Mouse (Mus musculus): Measurements from ENCODE around the gene Ccr4.

Ccr4 gene

GRCm38 (mm10) chr9:114468217-114468616, 36.5 kb downstream of the Ccr4 start:
- DNase-seq = no peak

GRCm38 (mm10) chr9:114466871-114467270, 37.8 kb downstream of the Ccr4 start:
- DNase-seq = no peak

GRCm38 (mm10) chr9:114465442-114465841, 39.3 kb downstream of the Ccr4 start:
- no peak for DNase-seq

- no peak for DNase-seq
Observed at GRCm38 (mm10) chr9:114462569-114462968, 42.1 kb downstream of the Ccr4 start.

GRCm38 (mm10) chr9:114458436-114458835, 46.3 kb downstream of the Ccr4 start:
- DNase-seq = no peak

GRCm38 (mm10) chr9:114455420-114455819, 49.3 kb downstream of the Ccr4 start:
- DNase-seq = no peak

GRCm38 (mm10) chr9:114452418-114452817, 52.3 kb downstream of the Ccr4 start:
- DNase-seq = no peak

GRCm38 (mm10) chr9:114451615-114452014, 53.1 kb downstream of the Ccr4 start:
- no peak for DNase-seq

GRCm38 (mm10) chr9:114449120-114449754, 55.5 kb downstream of the Ccr4 start:
- DNase-seq = no peak

- DNase-seq = no peak
Observed at GRCm38 (mm10) chr9:114448700-114449099, 56.0 kb downstream of the Ccr4 start.

- DNase-seq = no peak
Observed at GRCm38 (mm10) chr9:114446887-114447286, 57.8 kb downstream of the Ccr4 start.

- no peak for DNase-seq
Observed at GRCm38 (mm10) chr9:114443351-114443750, 61.4 kb downstream of the Ccr4 start.

GRCm38 (mm10) chr9:114442893-114443292, 61.8 kb downstream of the Ccr4 start:
- no peak for DNase-seq

GRCm38 (mm10) chr9:114442225-114442624, 62.5 kb downstream of the Ccr4 start:
- DNase-seq = no peak

- no peak for DNase-seq
Observed at GRCm38 (mm10) chr9:114440548-114440947, 64.2 kb downstream of the Ccr4 start.
